Mouse (Mus musculus): ENCODE results near the gene Bin2.

The Bin2 gene

GRCm38 (mm10) chr15:100669337-100669736 lies at the start of gene Bin2:
Gene Bin2, minus strand, starts transcription at chr15:100669553.
- H3K36me3 ChIP-seq (ENCODE audit: control insufficient read depth, insufficient read depth, low read length, poor library complexity, severe bottlenecking): no peaks in the 10 kb centered on the region
- H3K27me3 ChIP-seq (ENCODE audit: control insufficient read depth, insufficient read depth, low read length, poor library complexity, severe bottlenecking): no peaks in the 10 kb centered on the region
- peak; percentile 88 for DNase-seq (ENCODE audit: low read depth, low spot score)

- Histone ChIP-seq H3K36me3 (ENCODE audit: control insufficient read depth, insufficient read depth, low read length, poor library complexity, severe bottlenecking) (peaks cover 6% of the 10 kb centered on the region), H3K27me3 (ENCODE audit: control insufficient read depth, insufficient read depth, low read length, poor library complexity, severe bottlenecking) (no peaks in the 10 kb centered on the region)
- DNase-seq (ENCODE audit: low read depth, low spot score): peak; percentile 49
These were observed 49.2 kb upstream of the Bin2 start for GRCm38 (mm10) chr15:100718572-100718971.

DNA sequence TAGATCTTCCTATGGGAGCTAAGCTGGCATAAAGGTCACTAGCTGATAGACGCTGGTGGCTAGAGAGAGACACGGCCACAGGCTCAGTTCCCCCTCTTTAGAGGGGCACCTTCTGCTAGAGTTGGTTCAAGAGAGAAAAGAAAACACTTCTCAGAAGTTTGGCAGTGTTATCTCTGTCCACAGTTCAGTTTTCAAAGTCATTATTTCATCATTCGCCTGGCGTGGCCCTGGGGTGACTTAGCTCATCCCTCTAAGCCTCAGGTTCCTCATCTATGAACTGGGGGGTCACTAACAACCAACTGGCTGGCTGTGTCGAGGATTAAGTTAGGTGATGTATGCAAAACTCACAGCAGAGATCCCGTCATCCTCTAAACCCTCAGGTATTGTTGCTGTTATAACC lies 48.6 kb upstream of the Bin2 start:
- H3K36me3 ChIP-seq (ENCODE audit: control insufficient read depth, insufficient read depth, low read length, poor library complexity, severe bottlenecking): peaks cover 6% of the 10 kb centered on the region
- no peaks in the 10 kb centered on the region for H3K27me3 ChIP-seq (ENCODE audit: control insufficient read depth, insufficient read depth, low read length, poor library complexity, severe bottlenecking)
- DNase-seq (ENCODE audit: low read depth, low spot score): no peak

DNA sequence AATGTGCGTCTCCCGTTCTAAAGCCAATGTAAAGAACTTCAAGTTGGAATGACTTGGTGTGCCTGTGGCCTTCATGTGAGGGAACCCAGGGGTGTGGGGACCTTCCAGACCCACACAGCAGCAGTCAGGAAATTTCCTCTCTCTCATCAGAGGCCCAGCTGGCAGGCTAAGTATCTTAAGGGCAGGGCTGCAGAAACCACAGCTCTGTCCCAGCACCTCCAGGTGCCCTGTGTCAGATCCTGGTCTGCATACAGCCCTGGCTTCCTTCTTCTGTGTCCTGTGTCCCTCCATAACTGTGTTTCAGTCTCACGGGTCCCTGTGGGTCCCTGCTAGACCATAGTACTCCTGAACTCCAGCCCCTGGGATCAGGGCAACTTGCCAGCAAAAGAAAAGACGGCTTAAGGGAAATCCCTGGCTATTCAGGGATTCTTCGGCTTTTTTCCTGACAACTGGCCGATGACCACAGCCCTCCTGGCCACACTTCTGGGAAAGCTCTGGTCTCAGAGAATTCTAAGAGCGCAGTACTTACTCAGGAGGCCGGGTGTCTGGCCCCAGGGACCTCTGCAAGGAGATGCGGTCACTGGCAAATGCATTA lies 46.1 kb upstream of the Bin2 start:
- Histone ChIP-seq H3K36me3 (ENCODE audit: control insufficient read depth, insufficient read depth, low read length, poor library complexity, severe bottlenecking) (peaks cover 6% of the 10 kb centered on the region), H3K27me3 (ENCODE audit: control insufficient read depth, insufficient read depth, low read length, poor library complexity, severe bottlenecking) (no peaks in the 10 kb centered on the region)
- DNase-seq (ENCODE audit: low read depth, low spot score): no peak

- DNase-seq (ENCODE audit: low read depth, low spot score): no peak
- H3K27me3 ChIP-seq (ENCODE audit: control insufficient read depth, insufficient read depth, low read length, poor library complexity, severe bottlenecking): no peaks in the 10 kb centered on the region
- peaks cover 6% of the 10 kb centered on the region for H3K36me3 ChIP-seq (ENCODE audit: control insufficient read depth, insufficient read depth, low read length, poor library complexity, severe bottlenecking)
These were observed 45.1 kb upstream of the Bin2 start for GRCm38 (mm10) chr15:100714470-100714869.

GRCm38 (mm10) chr15:100710838-100711237 lies 41.5 kb upstream of the Bin2 start:
- Histone ChIP-seq H3K36me3 (ENCODE audit: control insufficient read depth, insufficient read depth, low read length, poor library complexity, severe bottlenecking) (no peaks in the 10 kb centered on the region; the same call in 1 of the 2 replicates), H3K27me3 (ENCODE audit: control insufficient read depth, insufficient read depth, low read length, poor library complexity, severe bottlenecking) (no peaks in the 10 kb centered on the region)
- no peak for DNase-seq (ENCODE audit: low read depth, low spot score)

DNA sequence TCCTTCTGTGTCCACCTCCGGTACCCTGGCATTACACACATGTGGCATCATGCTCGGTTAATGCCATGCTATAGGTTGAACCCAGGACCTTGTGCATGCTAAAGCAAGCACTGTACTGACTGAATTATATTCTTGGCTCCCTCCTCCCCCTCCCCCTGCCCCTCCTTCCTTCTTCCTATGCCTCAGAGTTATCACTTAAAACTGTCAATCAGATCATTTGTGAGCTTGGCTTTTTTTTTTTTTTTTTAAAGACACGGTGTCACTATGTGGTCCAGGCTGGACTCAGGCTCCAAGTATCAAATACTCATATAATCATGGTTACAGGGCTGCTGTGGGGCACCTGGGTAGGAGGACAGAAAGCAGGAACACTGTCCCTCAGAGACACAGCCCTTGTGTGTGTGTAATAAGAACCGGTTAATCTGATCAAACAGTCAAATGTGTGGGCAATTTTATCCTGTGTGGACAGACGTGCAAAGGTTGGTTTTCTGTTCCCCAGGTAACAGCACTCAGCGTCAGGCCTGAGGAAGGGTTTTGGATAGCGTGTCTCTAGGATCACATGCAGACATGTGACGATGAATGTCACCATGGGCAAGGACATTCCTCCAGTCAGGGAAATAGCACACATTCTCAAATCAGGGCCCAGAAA lies 39.2 kb upstream of the Bin2 start:
- Histone ChIP-seq H3K27me3 (ENCODE audit: control insufficient read depth, insufficient read depth, low read length, poor library complexity, severe bottlenecking) (no peaks in the 10 kb centered on the region), H3K36me3 (ENCODE audit: control insufficient read depth, insufficient read depth, low read length, poor library complexity, severe bottlenecking) (no peaks in the 10 kb centered on the region; the same call in 1 of the 2 replicates)
- DNase-seq (ENCODE audit: low read depth, low spot score): no peak

GRCm38 (mm10) chr15:100706226-100706625 lies 36.9 kb upstream of the Bin2 start:
- H3K36me3 ChIP-seq (ENCODE audit: control insufficient read depth, insufficient read depth, low read length, poor library complexity, severe bottlenecking): peaks cover 1% of the 10 kb centered on the region; the same call in 1 of the 2 replicates
- peak; percentile 90 for DNase-seq (ENCODE audit: low read depth, low spot score)

DNA sequence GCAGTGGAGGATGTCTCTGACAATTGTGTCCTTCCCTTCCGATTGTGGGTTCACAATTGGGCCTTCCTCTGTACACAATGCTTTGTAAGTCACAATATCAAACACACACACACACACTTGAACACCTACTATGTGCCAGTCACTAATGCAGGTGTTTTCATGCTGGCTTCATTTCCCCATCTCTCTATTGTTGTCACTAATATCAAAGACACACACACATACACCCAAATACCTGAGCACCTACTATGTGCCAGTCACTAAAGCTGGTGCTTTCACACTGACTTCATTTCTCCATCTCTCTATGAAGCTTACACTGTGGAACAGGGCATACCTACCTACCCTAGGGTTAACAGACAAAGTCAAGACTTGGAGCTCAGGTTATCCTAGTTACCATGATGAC lies 36.0 kb upstream of the Bin2 start:
- Histone ChIP-seq H3K36me3 (ENCODE audit: control insufficient read depth, insufficient read depth, low read length, poor library complexity, severe bottlenecking) (peaks cover 1% of the 10 kb centered on the region; the same call in 1 of the 2 replicates), H3K27me3 (ENCODE audit: control insufficient read depth, insufficient read depth, low read length, poor library complexity, severe bottlenecking) (no peaks in the 10 kb centered on the region)
- DNase-seq (ENCODE audit: low read depth, low spot score): no peak

More at GRCm38 (mm10) chr15:100706226-100706625, 36.9 kb upstream of the Bin2 start:
- H3K27me3 ChIP-seq (ENCODE audit: control insufficient read depth, insufficient read depth, low read length, poor library complexity, severe bottlenecking): no peaks in the 10 kb centered on the region

DNA sequence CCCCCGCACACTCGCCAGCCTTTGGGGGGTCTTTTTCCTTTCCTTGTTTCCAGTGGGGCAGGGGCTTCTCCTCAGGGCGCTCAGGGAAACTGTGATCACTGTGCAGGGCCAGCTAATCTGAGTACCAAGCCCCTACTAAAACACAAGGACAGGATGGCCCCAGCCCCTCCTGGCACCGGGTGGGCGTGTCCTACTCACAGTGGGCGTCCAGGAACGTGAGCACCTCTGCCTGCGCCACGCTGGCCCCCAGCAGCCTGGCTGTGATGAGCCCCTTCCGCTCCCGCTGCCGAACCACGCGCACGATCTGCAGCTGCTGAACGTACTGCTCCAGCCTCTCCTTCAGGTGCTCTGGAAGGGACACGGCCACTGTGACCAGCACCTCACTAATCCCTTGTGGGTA lies 34.6 kb upstream of the Bin2 start:
- peaks cover 1% of the 10 kb centered on the region; the same call in 1 of the 2 replicates for H3K36me3 ChIP-seq (ENCODE audit: control insufficient read depth, insufficient read depth, low read length, poor library complexity, severe bottlenecking)
- DNase-seq (ENCODE audit: low read depth, low spot score): no peak
- no peaks in the 10 kb centered on the region for H3K27me3 ChIP-seq (ENCODE audit: control insufficient read depth, insufficient read depth, low read length, poor library complexity, severe bottlenecking)

GRCm38 (mm10) chr15:100701856-100702255 lies 32.5 kb upstream of the Bin2 start:
- DNase-seq (ENCODE audit: low read depth, low spot score): no peak
- no peaks in the 10 kb centered on the region for H3K27me3 ChIP-seq (ENCODE audit: control insufficient read depth, insufficient read depth, low read length, poor library complexity, severe bottlenecking)
- H3K36me3 ChIP-seq (ENCODE audit: control insufficient read depth, insufficient read depth, low read length, poor library complexity, severe bottlenecking): peaks cover 1% of the 10 kb centered on the region; the same call in 1 of the 2 replicates

DNA sequence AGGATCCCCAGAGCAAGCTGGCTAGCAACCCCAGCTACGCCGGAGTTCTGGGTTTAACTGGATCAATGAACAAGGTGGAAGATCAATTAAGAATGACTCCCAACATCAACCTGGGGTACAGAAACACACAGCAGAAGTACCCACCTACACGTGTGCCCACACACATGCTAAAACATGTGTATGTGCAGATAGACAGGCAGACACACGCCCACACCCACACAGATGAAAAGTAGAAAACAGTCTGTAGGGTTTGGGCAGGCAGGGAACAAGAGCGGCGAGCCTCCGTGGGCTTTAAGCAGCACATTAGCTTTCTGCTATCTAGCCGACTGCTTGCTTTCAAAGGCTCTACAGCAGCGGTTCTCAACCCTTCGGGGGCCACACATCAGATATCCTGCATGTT lies 31.8 kb upstream of the Bin2 start:
- no peak for DNase-seq (ENCODE audit: low read depth, low spot score)
- H3K27me3 ChIP-seq (ENCODE audit: control insufficient read depth, insufficient read depth, low read length, poor library complexity, severe bottlenecking): no peaks in the 10 kb centered on the region
- peaks cover 1% of the 10 kb centered on the region; the same call in 1 of the 2 replicates for H3K36me3 ChIP-seq (ENCODE audit: control insufficient read depth, insufficient read depth, low read length, poor library complexity, severe bottlenecking)

- DNase-seq (ENCODE audit: low read depth, low spot score): no peak
- H3K36me3 ChIP-seq (ENCODE audit: control insufficient read depth, insufficient read depth, low read length, poor library complexity, severe bottlenecking): peaks cover 1% of the 10 kb centered on the region; the same call in 1 of the 2 replicates
- H3K27me3 ChIP-seq (ENCODE audit: control insufficient read depth, insufficient read depth, low read length, poor library complexity, severe bottlenecking): no peaks in the 10 kb centered on the region
These were observed 31.1 kb upstream of the Bin2 start for GRCm38 (mm10) chr15:100700424-100700823.

DNA sequence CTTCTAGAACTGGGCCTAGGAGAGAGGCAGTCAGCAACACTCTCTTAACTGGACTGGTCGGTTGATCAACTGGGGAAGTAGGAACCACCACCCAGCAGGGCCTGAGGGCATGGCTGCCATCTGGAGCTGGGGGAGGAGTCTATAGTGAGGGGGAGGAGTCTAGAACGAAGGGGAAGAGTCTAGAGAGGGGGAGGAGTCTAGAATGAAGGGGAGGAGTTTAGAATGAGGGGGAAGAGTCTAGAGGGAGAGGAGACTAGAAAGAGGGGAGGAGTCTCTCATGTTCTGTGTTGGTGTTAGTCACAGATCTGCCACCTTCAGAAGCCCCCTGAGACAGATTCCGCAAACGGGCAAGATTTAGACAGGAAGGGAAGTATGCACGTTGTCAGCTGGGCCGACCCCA lies 30.0 kb upstream of the Bin2 start:
- Histone ChIP-seq H3K36me3 (ENCODE audit: control insufficient read depth, insufficient read depth, low read length, poor library complexity, severe bottlenecking) (peaks cover 3% of the 10 kb centered on the region; the same call in 1 of the 2 replicates), H3K27me3 (ENCODE audit: control insufficient read depth, insufficient read depth, low read length, poor library complexity, severe bottlenecking) (no peaks in the 10 kb centered on the region)
- peak; percentile 62 for DNase-seq (ENCODE audit: low read depth, low spot score)

DNA sequence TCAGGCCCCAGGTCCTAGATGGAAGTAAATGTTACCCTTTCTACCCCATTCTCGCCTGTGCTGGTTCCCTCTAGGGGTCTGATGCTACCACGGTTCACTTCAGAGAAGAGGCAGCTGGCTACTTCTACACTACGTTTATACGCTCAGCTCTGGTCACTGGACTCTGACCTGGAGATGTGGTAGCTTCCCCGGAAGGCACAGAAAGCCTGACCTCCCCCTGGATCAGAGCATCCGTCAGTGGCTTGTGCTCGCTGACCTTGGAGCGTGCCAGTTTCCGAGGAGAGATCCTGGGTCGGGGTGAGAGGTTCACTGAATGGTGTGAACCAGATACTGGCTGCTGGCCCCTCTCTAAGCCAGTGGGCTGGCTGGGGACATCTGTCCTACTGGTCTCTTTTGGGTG lies 28.7 kb upstream of the Bin2 start:
- Histone ChIP-seq H3K36me3 (ENCODE audit: control insufficient read depth, insufficient read depth, low read length, poor library complexity, severe bottlenecking) (peaks cover 6% of the 10 kb centered on the region; the same call in 1 of the 2 replicates), H3K27me3 (ENCODE audit: control insufficient read depth, insufficient read depth, low read length, poor library complexity, severe bottlenecking) (no peaks in the 10 kb centered on the region)
- DNase-seq (ENCODE audit: low read depth, low spot score): no peak
